ENCODE assay signal across 8 mouse cellular contexts in the genomic region with DNA sequence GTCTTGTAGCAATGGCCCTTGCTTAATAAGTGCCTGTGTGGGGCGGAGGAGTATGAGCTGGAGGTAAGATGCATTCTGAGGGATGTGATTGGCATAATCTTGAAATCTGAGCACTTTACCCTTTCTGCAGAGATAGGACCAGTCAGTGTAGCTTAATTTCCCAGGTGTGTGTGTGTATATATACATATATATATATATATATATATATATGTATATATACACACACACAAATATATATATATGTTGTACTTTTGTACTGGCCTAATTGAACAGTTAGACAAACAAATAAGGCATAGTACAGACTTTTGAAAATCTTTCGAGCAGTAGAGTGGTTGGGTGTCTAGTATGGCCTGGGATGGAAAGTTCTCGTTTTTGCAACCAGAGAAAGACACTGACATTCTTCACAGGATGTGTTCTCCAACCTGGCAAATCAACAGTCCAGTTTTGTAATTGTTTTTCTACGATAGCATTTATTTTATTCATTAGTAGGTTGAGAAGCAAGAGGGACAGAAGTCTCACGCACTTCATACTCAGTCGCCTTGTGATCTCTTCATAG. TPM values are rescaled to one million over a fixed set of nuclear protein-coding genes. Genes with fewer than 3 reads are reported as not detected.
DNase-seq lines count a peak whose midpoint lies in the region; ATAC-seq and TF ChIP-seq lines count a peak whose summit lies in the region.

No protein-coding gene starts in this region.

- peak overlapping the region; percentile 86 for H3K4me3 ChIP-seq in megakaryocyte, embryonic 14.5 days (replicated peaks)
- peak overlapping the region; percentile 67 for H3K4me3 ChIP-seq in limb, embryonic 14.5 days (replicated peaks; ENCODE audit: low read length)
- peak overlapping the region; percentile 71 for H3K4me3 ChIP-seq in stomach, embryonic 14.5 days (ENCODE audit: low read depth, low read length)

- H3K4me1 ChIP-seq in megakaryocyte, embryonic 14.5 days = peaks cover 8% of the 10 kb centered on the region
- 0 out of 2 replicates have a peak, but pooled peaks cover 5% of the 10 kb centered on the region for H3K4me1 ChIP-seq in limb, embryonic 14.5 days (ENCODE audit: control insufficient read depth, insufficient read depth, low read length)
- H3K4me1 ChIP-seq in stomach, embryonic 14.5 days (ENCODE audit: control insufficient read depth, insufficient read depth, low read length) = no peaks in the 10 kb centered on the region

- 53% methylated on average over 6 of the region's 6 CpGs for WGBS in limb, embryonic 14.5 days
- WGBS in stomach, embryonic 14.5 days = 46% methylated on average over 6 of the region's 6 CpGs

- no peaks in the 10 kb centered on the region for H3K36me3 ChIP-seq in megakaryocyte, embryonic 14.5 days (replicated peaks; ENCODE audit: low read length)
- H3K36me3 ChIP-seq in limb, embryonic 14.5 days (ENCODE audit: control insufficient read depth, insufficient read depth, low read length) = no peaks in the 10 kb centered on the region
- peaks cover 4% of the 10 kb centered on the region; the same call in 1 of the 2 replicates for H3K36me3 ChIP-seq in stomach, embryonic 14.5 days (ENCODE audit: control insufficient read depth, insufficient read depth, low read length)

- TF ChIP-seq POLR2A in limb, embryonic 14.5 days (IDR thresholded peaks at IDR 0.05; ENCODE audit: borderline replicate concordance, extremely low read depth, insufficient read depth, insufficient read length) = no peak

- peaks cover 29% of the 10 kb centered on the region for H3K27me3 ChIP-seq in megakaryocyte, embryonic 14.5 days (replicated peaks)
- H3K27me3 ChIP-seq in limb, embryonic 14.5 days (ENCODE audit: control insufficient read depth, insufficient read depth, low read length) = no peaks in the 10 kb centered on the region; the same call in 1 of the 2 replicates
- H3K27me3 ChIP-seq in stomach, embryonic 14.5 days (ENCODE audit: control insufficient read depth, insufficient read depth, low read length) = no peaks in the 10 kb centered on the region

- intact Hi-C loops in left cerebral cortex, postnatal 14 days (cut with DNase I) = no loop called here

- no peak for ATAC-seq in megakaryocyte, adult 5-6 weeks (ENCODE audit: poor library complexity, severe bottlenecking)
- peak; percentile 41; the same call in 1 of the 2 replicates for ATAC-seq in limb, embryonic 14.5 days (ENCODE audit: low FRiP score, low read depth)
- no peak for ATAC-seq in stomach, embryonic 14.5 days (ENCODE audit: insufficient number of reproducible peaks, insufficient read depth, low FRiP score, low read depth)

- peak; percentile 31 for DNase-seq in embryo, embryonic 10.5 days (ENCODE audit: low spot score)
- DNase-seq in embryo, embryonic 11 days = no peak
- DNase-seq in limb, embryonic 14.5 days (ENCODE audit: low spot score) = no peak
- DNase-seq in kidney, adult 18-20 months = no peak
- no peak for DNase-seq in left cerebral cortex, postnatal 14 days (ENCODE audit: low spot score in 2 of 2)

- H3K9ac ChIP-seq in limb, embryonic 14.5 days (ENCODE audit: low read depth, low read length, severe bottlenecking) = peak overlapping the region; percentile 71
- no peak overlapping the region for H3K9ac ChIP-seq in stomach, embryonic 14.5 days (replicated peaks; ENCODE audit: low read depth, low read length)

- H3K9me3 ChIP-seq in megakaryocyte, embryonic 14.5 days = no peaks in the 10 kb centered on the region
- H3K9me3 ChIP-seq in limb, embryonic 14.5 days (ENCODE audit: control insufficient read depth, low read length) = no peaks in the 10 kb centered on the region
- no peaks in the 10 kb centered on the region for H3K9me3 ChIP-seq in stomach, embryonic 14.5 days (ENCODE audit: control insufficient read depth, low read depth, low read length)

- H3K4me2 ChIP-seq in limb, embryonic 14.5 days (replicated peaks; ENCODE audit: low read depth, low read length, severe bottlenecking) = peak overlapping the region; percentile 96
- peak overlapping the region; percentile 97 for H3K4me2 ChIP-seq in stomach, embryonic 14.5 days (replicated peaks; ENCODE audit: low read depth, low read length)

- H3K27ac ChIP-seq in limb, embryonic 14.5 days (replicated peaks; ENCODE audit: low read depth, low read length) = no peak overlapping the region
- no peak overlapping the region for H3K27ac ChIP-seq in stomach, embryonic 14.5 days (ENCODE audit: low read length)

RNA-seq across cellular contexts. Expression of a gene that starts 0.4 kb away (rescaled TPM):
- not detected in 2 replicates for polyA plus RNA-seq in megakaryocyte, embryonic 14.5 days (2012; ENCODE audit: insufficient read depth, low replicate concordance)
- total RNA-seq in megakaryocyte, adult 5-6 weeks (2015) = not detected in 2 replicates
- not detected in 2 replicates for total RNA-seq in megakaryocyte, adult 5-6 weeks (2017)
- polyA plus RNA-seq in limb, embryonic 14.5 days (2012; rRNA removed) = 2.4 and 3.8 TPM in 2 replicates
- 2.6 and 3.1 TPM in 2 replicates for polyA plus RNA-seq in limb, embryonic 14.5 days (2014; fragmentation: Nextera tagmentation; extraction: Ambion mirVana)
- polyA plus RNA-seq in stomach, embryonic 14.5 days (2014; fragmentation: Nextera tagmentation; extraction: Ambion mirVana) = 3.4 and 4.0 TPM in 2 replicates
- total RNA-seq in left cerebral cortex, postnatal 14 days (2021) = 10 to 100 TPM; 21.6 to 23.0 TPM

RNA-seq across cellular contexts. Expression of a gene that starts 29.9 kb away (rescaled TPM):
- not detected in 2 replicates for polyA plus RNA-seq in megakaryocyte, embryonic 14.5 days (2012; ENCODE audit: insufficient read depth, low replicate concordance)
- total RNA-seq in megakaryocyte, adult 5-6 weeks (2015) = 0.09 TPM in 1 of 2 replicates, not detected in the other
- total RNA-seq in megakaryocyte, adult 5-6 weeks (2017) = not detected in 2 replicates
- 5.7 and 7.9 TPM in 2 replicates for polyA plus RNA-seq in limb, embryonic 14.5 days (2012; rRNA removed)
- 5.9 and 7.8 TPM in 2 replicates for polyA plus RNA-seq in limb, embryonic 14.5 days (2014; fragmentation: Nextera tagmentation; extraction: Ambion mirVana)
- polyA plus RNA-seq in stomach, embryonic 14.5 days (2014; fragmentation: Nextera tagmentation; extraction: Ambion mirVana) = 10.0 and 10.6 TPM in 2 replicates
- 10 to 100 TPM in 1 of 2 experiments, 1 to 10 TPM in 1; 8.5 to 11.1 TPM for total RNA-seq in left cerebral cortex, postnatal 14 days (2021)
